In the genomic region with DNA sequence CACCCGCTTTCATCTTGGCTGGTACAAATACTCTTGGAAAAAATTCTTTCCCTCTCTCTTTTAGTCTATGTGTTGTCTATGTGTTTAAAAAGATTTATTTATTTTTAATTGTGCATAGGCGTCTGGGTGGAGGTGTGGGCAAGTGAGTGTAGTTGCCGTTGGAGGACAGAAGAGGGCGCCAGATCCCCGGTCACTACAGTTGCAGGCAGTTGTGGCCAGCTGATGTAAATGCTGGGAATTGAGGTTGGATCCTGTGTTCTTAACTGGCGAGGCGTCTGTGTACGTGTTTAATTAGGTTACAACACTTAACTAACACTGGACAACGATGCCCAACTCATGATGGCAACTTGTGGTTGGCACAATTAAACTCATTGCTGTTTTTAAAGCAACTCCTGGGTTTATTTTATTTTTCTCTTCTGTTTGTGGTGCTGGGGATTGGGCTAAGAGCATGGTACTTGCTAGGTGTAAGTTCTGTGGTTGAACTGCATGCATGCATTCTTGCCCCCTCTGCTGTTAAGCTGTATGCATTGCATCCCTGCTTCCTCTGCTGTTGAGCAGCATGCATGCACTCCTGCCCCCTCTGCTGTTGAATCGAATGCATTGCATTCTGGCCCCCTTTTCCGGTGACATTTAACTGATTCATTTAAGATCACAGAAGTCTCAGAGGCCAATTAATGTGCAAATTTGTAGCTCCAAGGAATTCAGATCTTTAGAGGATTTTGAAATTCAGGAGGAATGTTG, we compare ENCODE assay signal across 8 mouse cellular contexts. TPM values are rescaled to one million over a fixed set of nuclear protein-coding genes. Genes with fewer than 3 reads are reported as not detected.
DNase-seq lines count a peak whose midpoint lies in the region; ATAC-seq lines count a peak whose summit lies in the region.

No protein-coding gene starts in this region.

- H3K9ac ChIP-seq in forebrain, embryonic 13.5 days = no peak overlapping the region

- peak; percentile 89 for DNase-seq in MEL-GATA-1-ER (ENCODE audit: extremely low read depth, low read depth)
- peak; percentile 88 for DNase-seq in c-Kit-negative CD71-positive TER-119-positive erythroid progenitor cells, embryonic 14.5 days (ENCODE audit: low read depth, low spot score)
- DNase-seq in heart, postnatal 4 days = peak; percentile 89
- peak; percentile 73 to 74 for DNase-seq in layer of hippocampus, postnatal 36 days
- DNase-seq in lung, postnatal 36 days = peak; percentile 95
- DNase-seq in right cerebral cortex, adult 18-20 months = peak; percentile 82
- DNase-seq in urinary bladder, adult 2 months (ENCODE audit: low spot score) = peak; percentile 27

- no peaks in the 10 kb centered on the region for H3K36me3 ChIP-seq in forebrain, embryonic 13.5 days (ENCODE audit: poor library complexity, severe bottlenecking)

- H3K4me2 ChIP-seq in forebrain, embryonic 13.5 days = no peak overlapping the region

- WGBS in forebrain, embryonic 13.5 days = 75% methylated on average over 11 of the region's 11 CpGs

- H3K9me3 ChIP-seq in forebrain, embryonic 13.5 days (replicated peaks) = no peaks in the 10 kb centered on the region

- peak; percentile 69; the same call in 1 of the 2 replicates for ATAC-seq in forebrain, embryonic 13.5 days

- H3K27ac ChIP-seq in forebrain, embryonic 13.5 days = no peak overlapping the region

- no peak overlapping the region for H3K4me3 ChIP-seq in forebrain, embryonic 13.5 days

- no peaks in the 10 kb centered on the region for H3K27me3 ChIP-seq in forebrain, embryonic 13.5 days

- H3K4me1 ChIP-seq in forebrain, embryonic 13.5 days = no peaks in the 10 kb centered on the region

RNA-seq across cellular contexts. Expression of gene Tut7, which starts 17.7 kb away (rescaled TPM):
- 48.2 and 56.5 TPM in 2 replicates for polyA plus RNA-seq in forebrain, embryonic 13.5 days (2015; fragmentation: Nextera tagmentation; extraction: Ambion mirVana)
- total RNA-seq in heart, postnatal 4 days (2021) = 10 to 100 TPM; 52.2 to 54.1 TPM
- total RNA-seq in layer of hippocampus, postnatal 36 days (2021) = 10 to 100 TPM; 60.2 to 61.2 TPM
- polyA plus RNA-seq in urinary bladder, adult 2 months (2012; rRNA removed) = 41.6 and 45.5 TPM in 2 replicates

RNA-seq across cellular contexts. Expression of gene Gm49354, which starts 58.6 kb away (rescaled TPM):
- polyA plus RNA-seq in forebrain, embryonic 13.5 days (2015; fragmentation: Nextera tagmentation; extraction: Ambion mirVana) = not detected in 2 replicates
- total RNA-seq in heart, postnatal 4 days (2021) = not detected
- total RNA-seq in layer of hippocampus, postnatal 36 days (2021) = not detected
- not detected in 2 replicates for polyA plus RNA-seq in urinary bladder, adult 2 months (2012; rRNA removed)

Comparison
In these comparisons a context has a peak if more than half of its experiments do, and no peak if none do; other contexts are left out.
1. DNase-seq: peak in every context shown above with its lines; median percentile 95 in lung, postnatal 36 days; 89 in MEL-GATA-1-ER; 89 in heart, postnatal 4 days; 88 in c-Kit-negative CD71-positive TER-119-positive erythroid progenitor cells, embryonic 14.5 days; 82 in right cerebral cortex, adult 18-20 months; 74 in layer of hippocampus, postnatal 36 days; 27 in urinary bladder, adult 2 months.